Mouse (Mus musculus): ENCODE measurements around the gene Dnajb8. TPM values are rescaled to one million over a fixed set of nuclear protein-coding genes. Genes with fewer than 3 reads are reported as not detected.

Gene Dnajb8
- polyA plus RNA-seq, 1 experiment from 2014 or later = not detected

DNA sequence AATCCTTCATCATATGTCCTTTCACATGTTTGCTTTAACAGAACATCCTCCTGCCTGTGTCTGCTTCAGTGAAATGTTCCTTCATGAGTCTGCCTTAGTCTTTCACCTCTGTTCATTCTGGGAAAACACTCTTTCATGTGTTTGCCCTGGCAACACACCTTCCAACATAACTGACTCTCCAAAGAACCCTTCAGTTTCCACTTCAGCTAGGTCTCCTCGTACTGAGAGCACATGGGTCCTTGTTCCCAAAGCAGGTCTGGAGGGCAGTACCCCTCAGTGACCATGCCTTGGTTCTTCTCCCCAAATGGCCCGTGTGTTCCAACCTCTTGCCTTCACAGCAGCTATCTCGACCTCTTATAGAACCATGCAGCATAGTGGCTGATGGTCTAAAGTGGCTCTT is 45.0 kb downstream of the Dnajb8 start:
- Histone ChIP-seq H3K27me3 (no peaks in the 10 kb centered on the region), H3K9me3 (no peaks in the 10 kb centered on the region), H3K9ac (no peak overlapping the region), H3K4me3 (no peak overlapping the region), H3K36me3 (no peaks in the 10 kb centered on the region), H3K4me1 (peaks cover 4% of the 10 kb centered on the region), H3K4me2 (replicated peaks) (no peak overlapping the region), H3K27ac (no peak overlapping the region)
- no peak for ATAC-seq (ENCODE audit: insufficient number of reproducible peaks, insufficient read depth, low FRiP score, low TSS enrichment)
- 90% methylated on average over 3 of the region's 3 CpGs for WGBS

DNA sequence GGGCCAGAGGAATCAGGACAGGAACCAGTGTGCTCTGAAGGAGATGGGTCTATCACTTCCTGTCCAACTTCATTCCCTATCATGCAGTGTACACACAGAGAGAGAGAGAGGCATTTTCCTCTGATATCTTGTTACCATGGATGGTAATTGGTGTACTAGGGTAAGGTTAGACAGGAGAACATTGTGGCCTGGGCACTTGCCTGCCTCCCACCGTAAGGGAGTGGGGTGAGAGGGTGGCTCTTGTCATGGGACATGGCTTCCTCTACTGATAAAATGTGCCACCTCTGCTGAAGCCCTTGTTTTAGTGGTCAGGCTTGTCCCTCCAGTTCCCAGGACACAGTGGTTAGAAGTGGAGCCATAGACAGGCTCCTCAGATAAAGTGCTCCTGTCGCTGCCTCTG is 45.9 kb downstream of the Dnajb8 start:
- WGBS = 83% methylated on average over 2 of the region's 2 CpGs
- no peak overlapping the region for H3K27ac ChIP-seq
- H3K27me3 ChIP-seq = no peaks in the 10 kb centered on the region
- no peaks in the 10 kb centered on the region for H3K4me1 ChIP-seq
- H3K4me3 ChIP-seq = no peak overlapping the region
- H3K36me3 ChIP-seq = no peaks in the 10 kb centered on the region
- no peak for ATAC-seq (ENCODE audit: insufficient number of reproducible peaks, insufficient read depth, low FRiP score, low TSS enrichment)
- H3K9ac ChIP-seq = no peak overlapping the region
- no peak overlapping the region for H3K4me2 ChIP-seq (replicated peaks)
- H3K9me3 ChIP-seq = no peaks in the 10 kb centered on the region

DNA sequence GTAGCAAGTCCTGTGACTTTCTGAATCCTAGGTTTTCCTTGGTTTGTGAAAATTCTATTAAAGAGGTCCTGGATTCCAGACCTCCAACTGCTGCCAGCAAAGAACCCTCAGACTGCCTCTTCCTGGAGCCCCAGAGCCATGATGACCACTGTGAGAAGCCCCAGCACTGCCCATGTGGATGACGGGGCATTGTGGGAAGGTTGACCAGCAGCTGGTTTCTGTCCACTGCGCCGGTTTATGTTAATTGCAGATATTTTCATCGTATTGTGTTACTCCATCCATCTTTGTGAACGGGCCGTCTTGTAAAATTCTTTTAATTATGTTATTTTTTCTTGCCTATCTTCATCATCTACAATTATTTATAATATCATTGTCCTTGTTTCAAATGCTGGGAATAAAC is 52.6 kb downstream of the Dnajb8 start:
- 85% methylated on average over 6 of the region's 6 CpGs for WGBS
- H3K4me1 ChIP-seq = no peaks in the 10 kb centered on the region

DNA sequence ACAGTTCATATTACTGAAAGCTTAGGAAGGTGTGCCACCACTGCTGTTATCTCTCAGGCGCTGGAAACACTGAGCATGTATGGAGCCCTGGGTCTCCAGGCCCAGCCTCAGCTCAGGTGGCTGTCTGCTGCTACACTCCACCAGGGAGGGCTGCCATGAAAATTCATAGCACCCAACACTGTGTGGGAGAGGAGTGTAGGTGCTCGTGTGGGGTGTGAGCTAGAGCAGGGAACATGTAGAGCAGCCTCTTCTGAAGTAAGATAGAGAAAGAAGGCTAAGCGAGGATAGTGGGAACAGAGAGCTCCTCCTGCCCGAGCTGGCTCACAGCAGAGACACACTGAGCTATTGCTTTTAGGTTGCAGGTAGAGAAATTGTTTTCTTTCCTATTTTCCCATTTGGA is 54.2 kb downstream of the Dnajb8 start:
- H3K27me3 ChIP-seq = no peaks in the 10 kb centered on the region
- no peaks in the 10 kb centered on the region for H3K4me1 ChIP-seq
- no peak overlapping the region for H3K9ac ChIP-seq
- 80% methylated on average over 4 of the region's 4 CpGs for WGBS
- no peak overlapping the region for H3K27ac ChIP-seq
- H3K4me3 ChIP-seq = no peak overlapping the region
- no peak overlapping the region for H3K4me2 ChIP-seq (replicated peaks)
- H3K9me3 ChIP-seq = no peaks in the 10 kb centered on the region
- ATAC-seq (ENCODE audit: insufficient number of reproducible peaks, insufficient read depth, low FRiP score, low TSS enrichment) = no peak
- no peaks in the 10 kb centered on the region for H3K36me3 ChIP-seq

More for the DNA sequence above, 52.6 kb downstream of the Dnajb8 start:
- Histone ChIP-seq H3K4me3 (no peak overlapping the region), H3K27me3 (no peaks in the 10 kb centered on the region), H3K27ac (no peak overlapping the region), H3K36me3 (no peaks in the 10 kb centered on the region), H3K9me3 (no peaks in the 10 kb centered on the region), H3K4me2 (replicated peaks) (no peak overlapping the region), H3K9ac (no peak overlapping the region)
- ATAC-seq (ENCODE audit: insufficient number of reproducible peaks, insufficient read depth, low FRiP score, low TSS enrichment) = no peak

DNA sequence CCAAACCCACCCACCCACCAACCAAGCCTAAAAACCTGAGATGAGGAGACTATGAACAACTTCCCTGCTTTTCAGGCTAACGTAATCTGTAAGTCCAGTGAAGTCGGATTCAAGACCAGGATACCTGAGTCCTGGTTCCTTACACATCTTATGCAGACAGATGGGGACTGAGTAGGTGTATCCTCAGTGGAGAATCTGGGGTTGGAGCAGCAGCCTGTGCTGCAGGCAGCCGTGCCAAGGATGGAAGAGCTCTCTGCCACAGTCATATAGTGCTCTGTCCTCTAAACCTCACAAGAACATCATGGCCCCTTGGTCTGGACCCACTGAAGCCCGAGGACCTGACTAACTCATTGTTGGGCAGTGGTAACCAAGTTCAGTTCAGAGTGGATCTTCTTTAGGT is 55.2 kb downstream of the Dnajb8 start:
- H3K4me3 ChIP-seq = no peak overlapping the region
- ATAC-seq (ENCODE audit: insufficient number of reproducible peaks, insufficient read depth, low FRiP score, low TSS enrichment) = no peak
- H3K9me3 ChIP-seq = no peaks in the 10 kb centered on the region
- H3K27ac ChIP-seq = no peak overlapping the region
- no peaks in the 10 kb centered on the region for H3K27me3 ChIP-seq
- no peaks in the 10 kb centered on the region for H3K4me1 ChIP-seq
- H3K4me2 ChIP-seq (replicated peaks) = no peak overlapping the region
- H3K36me3 ChIP-seq = no peaks in the 10 kb centered on the region
- H3K9ac ChIP-seq = no peak overlapping the region
- 86% methylated on average over 4 of the region's 4 CpGs for WGBS

DNA sequence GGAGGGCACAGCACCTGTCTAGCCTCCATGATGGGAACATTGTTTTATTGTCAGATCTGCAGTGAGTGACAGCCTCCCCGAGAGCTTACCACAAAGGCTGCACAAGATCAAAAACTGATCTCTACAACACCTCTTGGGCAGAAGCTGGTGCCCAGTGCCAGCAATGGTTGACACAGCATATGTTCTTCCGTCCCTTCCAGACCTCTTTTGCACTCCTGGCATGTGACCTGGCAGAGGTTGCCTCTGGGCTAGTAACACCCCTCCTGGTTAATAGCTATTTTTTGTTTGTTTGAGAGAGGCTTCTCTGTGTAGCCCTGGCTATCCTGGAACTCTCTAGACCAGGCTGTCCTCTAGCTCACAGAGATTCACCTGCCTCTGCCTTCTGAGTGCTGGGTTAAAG is 56.1 kb downstream of the Dnajb8 start:
- Histone ChIP-seq H3K4me1 (no peaks in the 10 kb centered on the region), H3K4me2 (replicated peaks) (no peak overlapping the region), H3K36me3 (no peaks in the 10 kb centered on the region), H3K27ac (no peak overlapping the region), H3K27me3 (no peaks in the 10 kb centered on the region), H3K4me3 (no peak overlapping the region), H3K9ac (no peak overlapping the region), H3K9me3 (no peaks in the 10 kb centered on the region)
- WGBS = 85% methylated on average over 2 of the region's 2 CpGs
- ATAC-seq (ENCODE audit: insufficient number of reproducible peaks, insufficient read depth, low FRiP score, low TSS enrichment) = no peak

DNA sequence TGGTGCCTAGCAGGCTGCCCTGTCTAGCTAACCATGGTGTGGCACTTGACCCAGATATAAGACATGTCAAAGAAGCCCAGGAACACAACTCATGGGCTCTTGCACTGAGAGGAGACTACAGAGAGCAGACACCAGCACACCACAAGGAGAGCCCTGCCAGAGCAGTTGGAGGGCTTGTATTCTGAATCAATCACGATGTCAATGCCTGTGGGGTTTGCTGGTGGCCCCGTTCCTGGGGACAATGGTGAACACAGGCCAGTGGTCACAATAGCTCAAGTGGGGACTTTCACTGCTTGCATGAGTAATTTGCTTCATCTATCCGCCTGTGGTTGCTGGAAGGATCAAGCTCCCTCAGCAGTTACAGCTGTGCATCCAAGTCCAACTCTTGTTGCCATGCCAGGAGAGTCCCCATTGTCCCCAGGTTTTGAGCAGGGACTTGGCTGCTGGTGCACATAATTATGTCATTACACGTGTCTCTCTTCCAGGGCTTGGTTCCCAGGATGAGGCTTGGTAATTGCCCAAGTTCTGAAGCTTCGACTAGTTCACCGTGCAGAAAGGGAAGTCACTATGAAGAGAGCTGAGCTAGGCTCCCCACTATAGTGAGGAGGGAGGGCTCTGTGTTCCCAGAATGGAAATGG is 68.2 kb downstream of the Dnajb8 start:
- Histone ChIP-seq H3K36me3 (no peaks in the 10 kb centered on the region), H3K9ac (no peak overlapping the region)
- ATAC-seq (ENCODE audit: insufficient number of reproducible peaks, insufficient read depth, low FRiP score, low TSS enrichment) = no peak

DNA sequence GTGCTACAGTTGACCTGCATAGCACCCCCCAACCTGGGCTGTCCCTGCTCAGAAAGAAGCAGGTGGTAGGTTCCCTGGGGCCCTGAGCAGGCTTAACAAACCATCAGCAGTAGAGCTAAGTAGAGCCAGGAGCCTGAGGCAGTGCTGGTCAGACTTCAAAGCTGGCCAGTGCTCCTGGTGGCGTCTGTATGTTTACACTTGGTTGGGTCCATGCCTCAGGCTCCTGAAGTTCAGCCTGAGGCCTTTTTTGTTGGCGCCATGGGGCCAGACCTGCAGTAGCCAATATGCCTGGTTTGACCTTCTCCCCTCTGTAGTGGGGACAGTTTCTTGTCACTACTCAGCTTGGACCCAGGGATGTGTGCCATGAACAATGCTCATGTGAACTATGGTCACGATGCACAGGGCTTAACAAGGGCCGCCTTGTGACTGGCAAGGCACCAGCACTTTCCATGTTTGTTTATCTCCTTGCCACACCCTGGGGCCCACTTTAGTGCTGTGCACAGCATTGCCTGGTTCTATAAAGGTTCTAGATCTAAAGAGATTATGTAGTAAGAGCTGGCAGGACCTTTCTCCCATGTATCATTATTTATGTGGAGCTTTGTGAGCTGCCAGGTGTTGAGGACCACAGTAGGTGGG is 70.3 kb downstream of the Dnajb8 start:
- Histone ChIP-seq H3K9ac (no peak overlapping the region), H3K27ac (no peak overlapping the region), H3K27me3 (no peaks in the 10 kb centered on the region), H3K36me3 (peaks cover 8% of the 10 kb centered on the region; the same call in 1 of the 2 replicates), H3K4me1 (no peaks in the 10 kb centered on the region), H3K4me2 (replicated peaks) (no peak overlapping the region), H3K4me3 (no peak overlapping the region), H3K9me3 (no peaks in the 10 kb centered on the region)
- 73% methylated on average over 4 of the region's 4 CpGs for WGBS
- ATAC-seq (ENCODE audit: insufficient number of reproducible peaks, insufficient read depth, low FRiP score, low TSS enrichment) = no peak

More for the DNA sequence above, 68.2 kb downstream of the Dnajb8 start:
- H3K9me3 ChIP-seq = no peaks in the 10 kb centered on the region
- H3K4me2 ChIP-seq (replicated peaks) = no peak overlapping the region
- WGBS = 87% methylated on average over 6 of the region's 6 CpGs
- no peak overlapping the region for H3K4me3 ChIP-seq
- no peak overlapping the region for H3K27ac ChIP-seq
- H3K4me1 ChIP-seq = no peaks in the 10 kb centered on the region
- no peaks in the 10 kb centered on the region for H3K27me3 ChIP-seq

DNA sequence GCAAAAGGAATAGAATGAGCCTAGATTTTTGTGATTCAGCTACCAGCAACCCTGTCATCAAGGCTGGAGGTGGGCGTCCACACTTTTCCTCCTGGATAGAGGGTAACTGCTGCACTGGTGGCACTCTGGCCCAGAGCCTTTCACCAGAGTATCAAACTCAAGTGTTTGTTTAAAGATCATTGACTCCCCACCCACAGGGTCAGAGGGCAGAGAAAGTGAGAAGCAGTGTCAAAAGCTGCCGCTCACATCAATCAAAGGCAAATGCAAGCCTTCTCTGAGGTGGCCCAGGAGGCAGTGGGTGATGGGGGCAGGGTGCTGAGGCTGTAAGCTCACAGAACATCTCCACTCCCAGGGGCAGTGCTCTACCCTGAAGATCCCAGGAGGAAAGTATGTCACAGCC is 77.4 kb downstream of the Dnajb8 start:
- H3K9me3 ChIP-seq = no peaks in the 10 kb centered on the region
- H3K4me3 ChIP-seq = no peak overlapping the region
- no peaks in the 10 kb centered on the region; the same call in 1 of the 2 replicates for H3K4me1 ChIP-seq
- no peak overlapping the region for H3K27ac ChIP-seq
- H3K4me2 ChIP-seq (replicated peaks) = no peak overlapping the region
- no peaks in the 10 kb centered on the region for H3K27me3 ChIP-seq
- 26% methylated on average over 2 of the region's 2 CpGs for WGBS
- ATAC-seq (ENCODE audit: insufficient number of reproducible peaks, insufficient read depth, low FRiP score, low TSS enrichment) = no peak
- no peak overlapping the region for H3K9ac ChIP-seq
- H3K36me3 ChIP-seq = peaks cover 14% of the 10 kb centered on the region; the same call in 1 of the 2 replicates

DNA sequence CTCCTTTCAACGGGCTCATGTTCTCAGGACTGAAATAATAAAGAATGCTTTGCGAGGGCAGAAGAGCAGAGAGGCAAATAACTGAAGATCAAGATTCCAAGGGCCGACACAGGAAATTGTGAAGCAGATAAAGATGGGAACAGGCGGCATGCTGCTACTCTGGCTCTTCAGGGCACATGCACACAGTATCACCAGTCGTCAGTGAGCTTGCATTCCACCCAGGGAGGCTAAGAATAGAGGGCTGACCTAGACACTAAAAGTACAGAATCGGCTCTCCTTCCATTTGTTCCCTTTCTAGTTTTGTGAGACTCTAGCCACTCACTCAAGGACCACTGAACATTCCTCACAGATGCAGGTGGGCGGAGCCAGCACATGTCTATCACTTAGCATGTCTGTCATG is 79.2 kb downstream of the Dnajb8 start:
- no peaks in the 10 kb centered on the region for H3K27me3 ChIP-seq
- ATAC-seq (ENCODE audit: insufficient number of reproducible peaks, insufficient read depth, low FRiP score, low TSS enrichment) = no peak
- H3K27ac ChIP-seq = no peak overlapping the region
- H3K36me3 ChIP-seq = peaks cover 12% of the 10 kb centered on the region; the same call in 1 of the 2 replicates
- no peaks in the 10 kb centered on the region for H3K9me3 ChIP-seq
- H3K4me3 ChIP-seq = no peak overlapping the region
- 67% methylated on average over 7 of the region's 7 CpGs for WGBS
- no peaks in the 10 kb centered on the region; the same call in 1 of the 2 replicates for H3K4me1 ChIP-seq
- no peak overlapping the region for H3K9ac ChIP-seq
- H3K4me2 ChIP-seq (replicated peaks) = no peak overlapping the region

Measured in embryonic facial prominence, embryonic 12.5 days (tissue).